Mouse (Mus musculus) small intestine, adult 10 weeks (tissue): ENCODE results near the gene Adam11. TPM values are rescaled to one million over a fixed set of nuclear protein-coding genes. Genes with fewer than 3 reads are reported as not detected.

Source experiments
- polyA plus RNA-seq: library from polyadenylated mRNA; stranded (reverse); fragments of 350-450 nt; fragmentation: Illumina TruSeq; extraction: RNeasy Lipid Tissue Mini Kit (QIAGEN cat#74804); gene quantifications from one replicate; pipeline ENCODE4 v1.2.3, GENCODE M21; 2014; ENCODE audit warnings: low replicate concordance

The Adam11 gene
- 0.07 TPM for polyA plus RNA-seq

GRCm38 (mm10) chr11:102761309-102762210, at the start of gene Adam11:
Gene Adam11, plus strand, starts transcription at chr11:102761439.

DNA sequence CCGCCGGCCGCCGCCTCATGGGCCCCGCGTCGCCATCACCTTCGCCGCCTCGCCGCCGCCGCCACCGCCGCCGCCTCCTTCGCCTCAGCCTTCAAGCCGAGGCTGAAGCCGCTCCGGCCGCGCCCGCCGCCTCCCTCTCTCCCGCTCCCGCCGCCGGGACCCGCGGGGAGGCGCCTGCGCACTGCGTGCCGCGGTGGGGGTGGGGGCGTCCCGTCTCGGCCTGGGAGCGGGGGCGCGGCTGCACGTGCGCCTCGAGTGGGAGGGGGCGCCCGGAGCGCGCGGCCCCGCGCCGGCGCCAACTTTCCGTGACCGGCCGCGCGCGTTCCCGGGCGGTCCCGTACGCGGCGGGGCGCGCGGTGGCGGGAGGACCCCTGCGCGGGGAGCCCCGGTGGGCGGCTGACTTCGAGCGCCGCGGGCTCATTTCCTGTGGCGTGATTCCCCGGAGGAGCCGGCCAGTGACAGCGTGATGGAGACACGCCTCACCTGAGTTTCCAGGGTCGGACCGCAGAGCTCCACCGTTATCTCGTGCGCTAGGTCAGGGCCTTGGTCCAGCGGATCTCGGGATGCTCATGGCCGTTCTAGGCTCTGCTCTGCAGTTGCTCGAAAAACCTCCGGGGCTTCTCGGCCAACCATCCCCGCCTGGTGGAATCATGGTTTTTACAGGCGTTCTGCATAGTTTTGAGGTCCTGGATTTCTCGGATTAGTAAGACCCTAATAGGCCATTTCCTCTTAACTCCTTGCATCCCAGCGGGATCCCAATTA, 58.0 kb downstream of the Adam11 start, which contains the start of gene Gjc1:
Gene Gjc1 (minus strand): TSS at position 680 of the 762 bp plus-strand sequence.

Other genes starting within 250 kb of the Adam11 start
- 26.5 TPM for gene Gpatch8, start 205.0 kb upstream of the Adam11 start, polyA plus RNA-seq
- gene Gm11627, start 182.0 kb upstream of the Adam11 start, polyA plus RNA-seq = 2.2 TPM
- 0.82 TPM for gene Fzd2, start 157.0 kb upstream of the Adam11 start, polyA plus RNA-seq
- not detected for gene Meioc, start 97.7 kb upstream of the Adam11 start, polyA plus RNA-seq
- 28.0 TPM for gene Ccdc43, start 63.7 kb upstream of the Adam11 start, polyA plus RNA-seq
- gene Gjc1, start 58.3 kb downstream of the Adam11 start, polyA plus RNA-seq = 6.4 TPM
- not detected for gene Higd1b, start 74.4 kb downstream of the Adam11 start, polyA plus RNA-seq
- 19.1 TPM for gene Eftud2, start 119.5 kb downstream of the Adam11 start, polyA plus RNA-seq
- gene Ccdc103, start 119.8 kb downstream of the Adam11 start, polyA plus RNA-seq = not detected
- not detected for gene Fam187a, start 123.7 kb downstream of the Adam11 start, polyA plus RNA-seq
- not detected for gene Gfap, start 139.5 kb downstream of the Adam11 start, polyA plus RNA-seq
- gene Kif18b, start 163.7 kb downstream of the Adam11 start, polyA plus RNA-seq = 0.67 TPM
- not detected for gene C1ql1, start 185.2 kb downstream of the Adam11 start, polyA plus RNA-seq